Mouse (Mus musculus) intestine, embryonic 14.5 days (tissue): ENCODE data around the gene Padi2. TPM values are rescaled to one million over a fixed set of nuclear protein-coding genes. Genes with fewer than 3 reads are reported as not detected.
A peak's percentile ranks its signal among the peaks of the same experiment; 100 is the strongest.

ENCODE experiments used
- ATAC-seq: fragments of 200-750 bp; cut with Nextera tagmentation; replicated peaks from 2 replicates; pipeline ENCODE4 v1.8.0; 2017; ENCODE audit warnings: low read depth, moderate number of reproducible peaks, moderate TSS enrichment, moderate library complexity; ENCODE audit not compliant: low FRiP score, low TSS enrichment
- DNase-seq: peaks from one replicate; pipeline ENCODE4 v3.0.0-alpha.2; 2018; ENCODE audit warnings: low spot score
- H3K27ac ChIP-seq: fragments of 300-500 bp; sonication (generic); 2 replicates; pipeline ENCODE4 v1.5.1; 2014; ENCODE audit warnings: low read depth, mild to moderate bottlenecking, control low read depth
- H3K27me3 ChIP-seq: fragments of 300-500 bp; sonication (generic); replicated peaks from 2 replicates; pipeline ENCODE4 v1.6.1; 2014; ENCODE audit warnings: low read length, control low read depth; ENCODE audit not compliant: control insufficient read depth, insufficient read depth
- H3K36me3 ChIP-seq: fragments of 300-500 bp; sonication (generic); 2 replicates; pipeline ENCODE4 v1.6.1; 2014; ENCODE audit warnings: low read length, control low read depth; ENCODE audit not compliant: control insufficient read depth, insufficient read depth
- H3K4me1 ChIP-seq: fragments of 300-500 bp; sonication (generic); replicated peaks from 2 replicates; pipeline ENCODE4 v1.6.1; 2014; ENCODE audit warnings: low read length, control low read depth, mixed read lengths; ENCODE audit not compliant: control insufficient read depth, insufficient read depth
- H3K4me2 ChIP-seq: fragments of 300-500 bp; sonication (generic); 2 replicates; pipeline ENCODE4 v1.6.1; 2014; ENCODE audit warnings: low read length
- H3K4me3 ChIP-seq: fragments of 300-500 bp; sonication (generic); 2 replicates; pipeline ENCODE4 v1.5.1; 2014; ENCODE audit warnings: low read depth, low read length, control low read depth, mixed read lengths
- H3K9ac ChIP-seq: fragments of 300-500 bp; sonication (generic); 2 replicates; pipeline ENCODE4 v1.6.1; 2014; ENCODE audit warnings: mild to moderate bottlenecking, low read length
- H3K9me3 ChIP-seq: fragments of 300-500 bp; sonication (generic); 2 replicates; pipeline ENCODE4 v1.6.1; 2016; ENCODE audit warnings: low read length, control low read depth; ENCODE audit not compliant: control insufficient read depth
- WGBS: fragments of 180-500 bp; shearing (Covaris S2); extraction: QIAGEN DNeasy Blood & Tissue Kit; methylation state at CpG from one replicate; pipeline ENCODE4 v1.1.7; 2014; 5-methylcytosine and 5-hydroxymethylcytosine counted together
- polyA plus RNA-seq: library from polyadenylated mRNA; unstranded; fragments of >200 nt; fragmentation: Nextera tagmentation; extraction: Ambion mirVana; gene quantifications from 2 replicates; pipeline ENCODE4 v1.2.1, GENCODE M21; 2014

Gene Padi2
- polyA plus RNA-seq, 1 experiment from 2014 or later = 1.9 TPM

GRCm38 (mm10) chr4:140910661-140911310, 4.6 kb downstream of the Padi2 start:
- Histone ChIP-seq H3K9ac (no peak overlapping the region), H3K27ac (no peak overlapping the region), H3K27me3 (peaks cover 15% of the 10 kb centered on the region), H3K4me3 (no peak overlapping the region), H3K9me3 (no peaks in the 10 kb centered on the region), H3K36me3 (no peaks in the 10 kb centered on the region), H3K4me2 (no peak overlapping the region), H3K4me1 (no peaks in the 10 kb centered on the region)
- 22% methylated on average over 17 of the region's 17 CpGs for WGBS
- DNase-seq = peak; percentile 53
- ATAC-seq = no peak

- ATAC-seq (no peak), DNase-seq (peak; percentile 48)
- WGBS = 89% methylated on average over 9 of the region's 9 CpGs
- no peaks in the 10 kb centered on the region for H3K4me1 ChIP-seq
- H3K9ac ChIP-seq = no peak overlapping the region
- H3K27me3 ChIP-seq = peaks cover 15% of the 10 kb centered on the region
- H3K4me3 ChIP-seq = no peak overlapping the region
- H3K36me3 ChIP-seq = no peaks in the 10 kb centered on the region
- H3K27ac ChIP-seq = no peak overlapping the region
- no peak overlapping the region for H3K4me2 ChIP-seq
- H3K9me3 ChIP-seq = no peaks in the 10 kb centered on the region
Measured at GRCm38 (mm10) chr4:140911416-140911815, 5.3 kb downstream of the Padi2 start.

GRCm38 (mm10) chr4:140912271-140912833, 6.2 kb downstream of the Padi2 start:
- Histone ChIP-seq H3K27ac (no peak overlapping the region), H3K36me3 (no peaks in the 10 kb centered on the region), H3K4me1 (no peaks in the 10 kb centered on the region), H3K27me3 (peaks cover 10% of the 10 kb centered on the region), H3K4me3 (no peak overlapping the region), H3K9me3 (no peaks in the 10 kb centered on the region), H3K9ac (no peak overlapping the region), H3K4me2 (no peak overlapping the region)
- 83% methylated on average over 10 of the region's 10 CpGs for WGBS
- ATAC-seq = no peak
- peak; percentile 39 for DNase-seq

- Histone ChIP-seq H3K9me3 (no peaks in the 10 kb centered on the region), H3K27ac (no peak overlapping the region), H3K4me1 (no peaks in the 10 kb centered on the region), H3K4me3 (no peak overlapping the region), H3K27me3 (peaks cover 6% of the 10 kb centered on the region; the same call in 1 of the 2 replicates), H3K4me2 (no peak overlapping the region), H3K36me3 (no peaks in the 10 kb centered on the region), H3K9ac (no peak overlapping the region)
- DNase-seq = no peak
- WGBS = 91% methylated on average over 9 of the region's 9 CpGs
- no peak for ATAC-seq
Measured at GRCm38 (mm10) chr4:140913565-140913964, 7.4 kb downstream of the Padi2 start.

GRCm38 (mm10) chr4:140914731-140915131, 8.6 kb downstream of the Padi2 start:
- H3K27ac ChIP-seq = no peak overlapping the region
- DNase-seq = peak; percentile 55

GRCm38 (mm10) chr4:140915235-140915634, 9.1 kb downstream of the Padi2 start:
- ATAC-seq = no peak
- 70% methylated on average over 3 of the region's 3 CpGs for WGBS

More at GRCm38 (mm10) chr4:140914731-140915131, 8.6 kb downstream of the Padi2 start:
- Histone ChIP-seq H3K36me3 (no peaks in the 10 kb centered on the region), H3K4me2 (no peak overlapping the region), H3K9me3 (no peaks in the 10 kb centered on the region), H3K9ac (no peak overlapping the region), H3K4me3 (no peak overlapping the region), H3K4me1 (no peaks in the 10 kb centered on the region; the same call in 1 of the 2 replicates), H3K27me3 (no peaks in the 10 kb centered on the region)
- ATAC-seq = no peak
- 60% methylated on average over 6 of the region's 6 CpGs for WGBS

GRCm38 (mm10) chr4:140916296-140916695, 10.2 kb downstream of the Padi2 start:
- no peak overlapping the region for H3K9ac ChIP-seq
- no peaks in the 10 kb centered on the region for H3K27me3 ChIP-seq
- no peak overlapping the region for H3K4me3 ChIP-seq
- 91% methylated on average over 5 of the region's 5 CpGs for WGBS
- no peak for ATAC-seq
- H3K4me2 ChIP-seq = no peak overlapping the region
- no peaks in the 10 kb centered on the region for H3K9me3 ChIP-seq
- H3K36me3 ChIP-seq = no peaks in the 10 kb centered on the region
- no peak overlapping the region for H3K27ac ChIP-seq
- no peaks in the 10 kb centered on the region; the same call in 1 of the 2 replicates for H3K4me1 ChIP-seq
- peak; percentile 47 for DNase-seq

More at GRCm38 (mm10) chr4:140915235-140915634, 9.1 kb downstream of the Padi2 start:
- Histone ChIP-seq H3K4me2 (no peak overlapping the region), H3K4me1 (no peaks in the 10 kb centered on the region; the same call in 1 of the 2 replicates), H3K27ac (no peak overlapping the region), H3K27me3 (no peaks in the 10 kb centered on the region), H3K9me3 (no peaks in the 10 kb centered on the region), H3K9ac (no peak overlapping the region), H3K36me3 (no peaks in the 10 kb centered on the region), H3K4me3 (no peak overlapping the region)
- peak; percentile 50 for DNase-seq

- Histone ChIP-seq H3K4me1 (no peaks in the 10 kb centered on the region; the same call in 1 of the 2 replicates), H3K4me2 (no peak overlapping the region), H3K9me3 (no peaks in the 10 kb centered on the region), H3K36me3 (no peaks in the 10 kb centered on the region), H3K4me3 (no peak overlapping the region), H3K27ac (no peak overlapping the region), H3K9ac (no peak overlapping the region), H3K27me3 (no peaks in the 10 kb centered on the region)
- 83% methylated on average over 9 of the region's 9 CpGs for WGBS
- ATAC-seq = no peak
- peak; percentile 43 for DNase-seq
Measured at GRCm38 (mm10) chr4:140917451-140917850, 11.3 kb downstream of the Padi2 start.
